Mouse (Mus musculus) liver, embryonic 15.5 days (tissue): ENCODE results near the gene Frmpd1. TPM values are rescaled to one million over a fixed set of nuclear protein-coding genes. Genes with fewer than 3 reads are reported as not detected.
A peak's percentile ranks its signal among the peaks of the same experiment; 100 is the strongest.

Source experiments
- ATAC-seq: fragments of 200-750 bp; cut with Nextera tagmentation; 2 replicates; pipeline ENCODE4 v1.8.0; 2017; ENCODE audit warnings: moderate number of reproducible peaks, mild to moderate bottlenecking, moderate library complexity; ENCODE audit not compliant: insufficient read depth
- H3K27ac ChIP-seq: fragments of 300-500 bp; sonication (generic); replicated peaks from 2 replicates; pipeline ENCODE4 v1.5.1; 2015; ENCODE audit warnings: mild to moderate bottlenecking, inconsistent platforms
- H3K27me3 ChIP-seq: fragments of 300-500 bp; sonication (generic); 2 replicates; pipeline ENCODE4 v1.6.1; 2015; ENCODE audit warnings: mild to moderate bottlenecking, inconsistent platforms
- H3K36me3 ChIP-seq: fragments of 300-500 bp; sonication (generic); replicated peaks from 2 replicates; pipeline ENCODE4 v1.6.1; 2015; ENCODE audit warnings: moderate library complexity, mild to moderate bottlenecking, inconsistent platforms
- H3K4me1 ChIP-seq: fragments of 300-500 bp; sonication (generic); replicated peaks from 2 replicates; pipeline ENCODE4 v1.6.1; 2015; ENCODE audit warnings: inconsistent platforms
- H3K4me2 ChIP-seq: fragments of 300-500 bp; sonication (generic); 2 replicates; pipeline ENCODE4 v1.6.1; 2015; ENCODE audit warnings: moderate library complexity, mild to moderate bottlenecking, inconsistent platforms
- H3K4me3 ChIP-seq: fragments of 300-500 bp; sonication (generic); replicated peaks from 2 replicates; pipeline ENCODE4 v1.5.1; 2015; ENCODE audit warnings: mild to moderate bottlenecking, inconsistent platforms
- H3K9ac ChIP-seq: fragments of 300-500 bp; sonication (generic); 2 replicates; pipeline ENCODE4 v1.6.1; 2015; ENCODE audit warnings: moderate library complexity, mild to moderate bottlenecking, inconsistent platforms
- H3K9me3 ChIP-seq: fragments of 300-500 bp; sonication (generic); replicated peaks from 2 replicates; pipeline ENCODE4 v1.6.1; 2016; ENCODE audit warnings: inconsistent platforms
- WGBS: fragments of 180-500 bp; shearing (Covaris S2); methylation state at CpG from one replicate; pipeline ENCODE4 v1.1.7; 2015; ENCODE audit warnings: mixed read lengths; ENCODE audit not compliant: insufficient replicate concordance; 5-methylcytosine and 5-hydroxymethylcytosine counted together
- polyA plus RNA-seq: library from polyadenylated mRNA; unstranded; fragments of >200 nt; fragmentation: Nextera tagmentation; extraction: Ambion mirVana; gene quantifications from 2 replicates; pipeline ENCODE4 v1.2.1, GENCODE M21; 2015

Frmpd1 gene
- polyA plus RNA-seq, 1 experiment from 2014 or later, result 0.25 TPM

- no peak for ATAC-seq
- Histone ChIP-seq H3K4me1 (peaks cover 15% of the 10 kb centered on the region), H3K27me3 (no peaks in the 10 kb centered on the region), H3K27ac (no peak overlapping the region), H3K4me2 (no peak overlapping the region), H3K9ac (no peak overlapping the region), H3K4me3 (no peak overlapping the region), H3K36me3 (no peaks in the 10 kb centered on the region), H3K9me3 (no peaks in the 10 kb centered on the region)
- WGBS, result 77% methylated on average over 5 of the region's 5 CpGs
Observed at GRCm38 (mm10) chr4:45238260-45238659, 53.6 kb downstream of the Frmpd1 start.

GRCm38 (mm10) chr4:45241330-45241729, 56.7 kb downstream of the Frmpd1 start:
- Histone ChIP-seq H3K4me2 (no peak overlapping the region), H3K36me3 (no peaks in the 10 kb centered on the region), H3K9ac (no peak overlapping the region), H3K9me3 (no peaks in the 10 kb centered on the region), H3K4me1 (peaks cover 22% of the 10 kb centered on the region), H3K27ac (no peak overlapping the region), H3K4me3 (no peak overlapping the region), H3K27me3 (no peaks in the 10 kb centered on the region)
- 38% methylated on average over 5 of the region's 5 CpGs for WGBS
- ATAC-seq, result no peak

GRCm38 (mm10) chr4:45242163-45242562, 57.5 kb downstream of the Frmpd1 start:
- Histone ChIP-seq H3K4me3 (no peak overlapping the region), H3K4me2 (no peak overlapping the region), H3K4me1 (peaks cover 22% of the 10 kb centered on the region), H3K9ac (no peak overlapping the region), H3K27ac (no peak overlapping the region), H3K27me3 (no peaks in the 10 kb centered on the region), H3K36me3 (no peaks in the 10 kb centered on the region), H3K9me3 (no peaks in the 10 kb centered on the region)
- 76% methylated on average over 7 of the region's 7 CpGs for WGBS
- ATAC-seq, result no peak

- peak; percentile 85 for ATAC-seq
- 13% methylated on average over 15 of the region's 15 CpGs for WGBS
- no peaks in the 10 kb centered on the region for H3K36me3 ChIP-seq
- H3K9me3 ChIP-seq, result no peaks in the 10 kb centered on the region
- 0 out of 2 replicates have a peak overlapping the region, but pooled peaks have one; percentile 0 for H3K4me3 ChIP-seq
- H3K4me1 ChIP-seq, result peaks cover 22% of the 10 kb centered on the region
- no peak overlapping the region for H3K9ac ChIP-seq
- H3K27me3 ChIP-seq, result no peaks in the 10 kb centered on the region
- peak overlapping the region; percentile 48; the same call in 1 of the 2 replicates for H3K27ac ChIP-seq
- peak overlapping the region; percentile 37 for H3K4me2 ChIP-seq
Observed at GRCm38 (mm10) chr4:45243211-45243902, 58.7 kb downstream of the Frmpd1 start.

GRCm38 (mm10) chr4:45251265-45251664, 66.6 kb downstream of the Frmpd1 start:
- ATAC-seq, result no peak
- Histone ChIP-seq H3K27me3 (no peaks in the 10 kb centered on the region), H3K27ac (no peak overlapping the region), H3K4me2 (no peak overlapping the region), H3K9ac (no peak overlapping the region), H3K36me3 (no peaks in the 10 kb centered on the region), H3K4me1 (no peaks in the 10 kb centered on the region), H3K9me3 (no peaks in the 10 kb centered on the region), H3K4me3 (no peak overlapping the region)
- 79% methylated on average over 8 of the region's 8 CpGs for WGBS

GRCm38 (mm10) chr4:45252861-45253262, 68.2 kb downstream of the Frmpd1 start:
- Histone ChIP-seq H3K27me3 (no peaks in the 10 kb centered on the region; the same call in 1 of the 2 replicates), H3K9ac (no peak overlapping the region), H3K4me3 (no peak overlapping the region), H3K9me3 (no peaks in the 10 kb centered on the region), H3K4me1 (no peaks in the 10 kb centered on the region), H3K4me2 (no peak overlapping the region), H3K27ac (no peak overlapping the region), H3K36me3 (no peaks in the 10 kb centered on the region)
- ATAC-seq, result no peak
- WGBS, result 51% methylated on average over 9 of the region's 9 CpGs

GRCm38 (mm10) chr4:45253839-45254601, 69.3 kb downstream of the Frmpd1 start:
- Histone ChIP-seq H3K27ac (no peak overlapping the region), H3K27me3 (no peaks in the 10 kb centered on the region; the same call in 1 of the 2 replicates), H3K4me1 (no peaks in the 10 kb centered on the region), H3K36me3 (no peaks in the 10 kb centered on the region), H3K4me2 (no peak overlapping the region), H3K9me3 (no peaks in the 10 kb centered on the region), H3K9ac (no peak overlapping the region), H3K4me3 (no peak overlapping the region)
- ATAC-seq, result no peak
- 51% methylated on average over 11 of the region's 11 CpGs for WGBS

GRCm38 (mm10) chr4:45259232-45259832, 74.7 kb downstream of the Frmpd1 start:
- Histone ChIP-seq H3K4me1 (no peaks in the 10 kb centered on the region), H3K27ac (no peak overlapping the region), H3K9ac (no peak overlapping the region), H3K4me3 (no peak overlapping the region), H3K4me2 (no peak overlapping the region), H3K36me3 (no peaks in the 10 kb centered on the region), H3K27me3 (peaks cover 8% of the 10 kb centered on the region), H3K9me3 (no peaks in the 10 kb centered on the region)
- ATAC-seq, result no peak
- WGBS, result 55% methylated on average over 4 of the region's 4 CpGs

GRCm38 (mm10) chr4:45261551-45261950, 76.9 kb downstream of the Frmpd1 start:
- Histone ChIP-seq H3K4me3 (no peak overlapping the region), H3K9ac (no peak overlapping the region), H3K27me3 (peaks cover 8% of the 10 kb centered on the region), H3K4me2 (no peak overlapping the region), H3K36me3 (no peaks in the 10 kb centered on the region), H3K4me1 (no peaks in the 10 kb centered on the region), H3K27ac (no peak overlapping the region), H3K9me3 (no peaks in the 10 kb centered on the region)
- ATAC-seq, result no peak
- WGBS, result 67% methylated on average over 4 of the region's 4 CpGs

GRCm38 (mm10) chr4:45267883-45268282, 83.2 kb downstream of the Frmpd1 start:
- no peaks in the 10 kb centered on the region for H3K9me3 ChIP-seq
- peaks cover 20% of the 10 kb centered on the region for H3K4me1 ChIP-seq
- peak; percentile 86 for ATAC-seq
- no peaks in the 10 kb centered on the region for H3K36me3 ChIP-seq
- peak overlapping the region; percentile 29 for H3K4me2 ChIP-seq
- no peak overlapping the region for H3K9ac ChIP-seq
- H3K4me3 ChIP-seq, result no peak overlapping the region
- WGBS, result 20% methylated on average over 3 of the region's 3 CpGs
- no peaks in the 10 kb centered on the region for H3K27me3 ChIP-seq
- H3K27ac ChIP-seq, result no peak overlapping the region

- Histone ChIP-seq H3K27ac (no peak overlapping the region), H3K4me1 (peaks cover 20% of the 10 kb centered on the region), H3K27me3 (no peaks in the 10 kb centered on the region), H3K4me3 (no peak overlapping the region), H3K36me3 (no peaks in the 10 kb centered on the region), H3K9ac (no peak overlapping the region), H3K9me3 (no peaks in the 10 kb centered on the region), H3K4me2 (no peak overlapping the region)
- no peak for ATAC-seq
- 85% methylated on average over 10 of the region's 10 CpGs for WGBS
Observed at GRCm38 (mm10) chr4:45271041-45271452, 86.4 kb downstream of the Frmpd1 start.
